Mouse (Mus musculus): ENCODE results near the gene Gm10382.
"Not testable (repeated sequence)": the region's sequence is repeated elsewhere in the genome, so short reads cannot be mapped to it uniquely, and the experiment has no call there.

The Gm10382 gene

DNA sequence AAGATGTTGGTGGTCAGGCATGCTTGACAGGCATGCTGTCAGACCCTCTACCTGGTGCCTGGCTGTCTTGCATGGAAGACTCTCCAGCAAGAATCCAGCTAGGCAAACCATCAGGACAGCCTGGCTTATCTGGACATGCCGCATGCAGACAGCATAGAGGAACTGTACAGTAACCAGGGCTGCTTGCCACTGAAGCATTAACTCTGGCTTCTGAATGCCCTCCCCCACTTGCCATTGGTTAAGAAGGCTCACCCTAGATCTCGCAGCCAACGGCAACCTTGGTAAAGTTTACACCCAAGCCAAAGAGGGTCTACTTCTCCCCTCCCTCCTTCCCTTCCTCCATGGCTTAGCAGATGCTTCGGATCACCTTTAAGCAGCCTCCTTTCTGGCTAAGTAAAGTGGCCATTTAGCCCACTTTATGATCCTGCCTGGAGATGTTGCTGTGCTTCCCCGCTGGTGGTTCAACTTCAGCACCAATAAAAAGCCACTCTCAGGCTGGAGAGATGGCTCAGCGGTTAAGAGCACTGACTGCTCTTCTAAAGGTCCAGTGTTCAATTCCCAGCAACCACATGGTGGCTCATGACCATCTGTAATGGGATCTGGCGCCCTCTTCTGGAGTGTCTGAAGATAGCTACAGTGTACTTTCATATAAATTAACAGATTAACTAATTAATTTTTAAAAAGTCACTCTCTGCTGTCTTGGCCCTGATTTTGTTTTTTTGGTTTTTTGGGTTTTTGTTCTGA, 18.0 kb upstream of the Gm10382 start:
- DNase-seq (ENCODE audit: low spot score), result no peak

DNA sequence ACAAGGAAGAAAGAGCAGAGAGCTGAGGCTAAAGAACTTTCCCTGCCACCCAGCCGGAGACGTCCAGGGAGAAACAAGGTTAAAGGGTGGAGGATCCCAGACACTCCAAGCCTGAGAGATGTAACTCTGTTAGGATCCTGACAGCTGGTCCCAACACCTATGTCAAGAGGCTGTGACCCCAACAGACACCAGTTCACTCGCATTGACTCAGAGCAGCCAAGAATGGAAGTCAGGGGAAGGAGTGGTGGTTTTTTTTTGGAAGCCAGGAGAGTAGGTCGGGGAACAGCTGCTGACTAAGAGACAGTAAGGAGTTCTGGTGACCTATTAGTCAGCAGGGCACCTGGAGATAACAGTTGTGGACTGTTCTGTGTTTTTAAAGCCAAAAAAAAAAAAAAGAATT, 17.1 kb upstream of the Gm10382 start:
- no peak for DNase-seq (ENCODE audit: low spot score)

- DNase-seq (ENCODE audit: low spot score), result no peak
Observed at GRCm38 (mm10) chr5:125375871-125376270, 13.3 kb upstream of the Gm10382 start.

- no peak for DNase-seq (ENCODE audit: low spot score)
Observed at GRCm38 (mm10) chr5:125377214-125377613, 11.9 kb upstream of the Gm10382 start.

GRCm38 (mm10) chr5:125378919-125379318, 10.2 kb upstream of the Gm10382 start:
- no peak for DNase-seq (ENCODE audit: low spot score)

GRCm38 (mm10) chr5:125381954-125382672, 7.0 kb upstream of the Gm10382 start:
- DNase-seq (ENCODE audit: low spot score), result no peak

DNA sequence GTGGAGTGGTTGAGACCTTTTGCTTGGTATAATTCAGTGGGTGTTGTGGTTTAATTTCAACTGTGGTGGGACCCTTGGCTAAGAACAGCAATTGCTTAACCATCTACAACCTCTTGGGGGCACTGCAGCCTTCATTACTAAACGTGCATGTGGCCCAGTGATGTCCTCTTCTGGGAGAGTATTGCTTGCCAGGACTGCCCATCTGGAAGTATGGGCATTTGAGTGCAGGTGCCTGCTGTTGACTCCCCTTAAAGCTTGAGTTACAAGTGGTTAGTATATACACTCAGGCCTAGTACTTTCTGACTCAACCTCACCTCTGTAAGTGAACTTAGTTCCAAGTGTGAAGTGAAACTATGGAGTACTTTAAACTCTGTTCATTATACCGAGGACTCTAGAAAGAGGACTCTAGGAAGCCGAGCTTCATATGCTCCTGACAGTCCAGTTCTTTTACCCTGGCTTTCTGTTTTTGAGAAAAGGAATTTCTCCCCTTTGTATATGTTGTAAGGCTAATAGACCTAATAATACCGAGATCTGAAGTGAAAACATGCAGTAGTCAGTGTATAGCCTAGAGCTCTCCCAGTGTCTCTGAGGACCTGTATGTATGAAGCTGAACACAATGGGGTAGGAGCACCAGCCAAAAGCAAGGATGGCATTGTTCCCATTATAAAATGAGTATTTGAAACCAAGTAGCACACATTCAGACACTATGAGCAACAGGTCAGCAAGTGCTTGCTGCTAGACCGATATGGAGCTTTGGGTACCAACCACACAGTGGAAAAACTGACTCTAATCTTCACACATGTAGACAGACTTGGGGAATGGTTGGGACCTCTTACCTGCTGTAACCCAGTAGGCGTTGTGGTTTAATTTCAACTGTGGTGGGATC, 6.2 kb upstream of the Gm10382 start:
- no peak for DNase-seq (ENCODE audit: low spot score)

DNA sequence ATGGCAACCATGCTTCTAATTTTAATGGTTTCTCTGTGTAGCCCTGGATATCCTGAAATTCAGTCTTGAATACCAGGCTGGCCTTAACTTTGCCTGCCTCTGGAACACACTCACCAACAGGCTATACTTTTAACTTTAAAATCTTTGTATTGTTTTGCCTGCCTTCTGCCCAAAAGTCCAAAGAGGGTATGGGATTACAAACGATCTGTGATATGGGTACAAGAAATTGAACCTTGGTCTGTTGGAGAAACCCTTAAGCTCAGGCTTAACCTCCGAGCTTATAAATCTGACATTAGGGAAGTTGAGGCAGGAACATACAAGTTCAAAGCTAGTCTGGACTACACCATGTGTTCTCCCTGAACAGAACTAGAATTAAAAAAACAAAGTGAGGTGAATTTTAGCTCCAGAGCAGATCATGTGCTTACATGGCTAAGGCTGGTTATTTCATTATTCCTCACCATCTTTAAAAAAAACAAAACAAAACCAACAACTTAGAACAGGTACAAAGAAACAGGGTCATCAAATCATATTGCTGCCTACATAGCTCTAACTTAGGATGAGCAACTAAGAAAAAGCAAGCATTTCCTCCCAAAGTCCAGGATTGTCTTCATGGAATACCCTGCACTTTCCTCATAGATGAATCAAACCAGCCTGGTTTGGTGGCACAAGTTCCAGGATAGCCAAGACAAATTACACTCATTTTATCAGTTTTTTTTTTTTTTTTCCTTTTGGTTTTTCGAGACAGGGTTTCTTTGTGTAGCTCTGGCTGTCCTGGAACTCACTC, 5.3 kb upstream of the Gm10382 start:
- no peak for DNase-seq (ENCODE audit: low spot score)

DNA sequence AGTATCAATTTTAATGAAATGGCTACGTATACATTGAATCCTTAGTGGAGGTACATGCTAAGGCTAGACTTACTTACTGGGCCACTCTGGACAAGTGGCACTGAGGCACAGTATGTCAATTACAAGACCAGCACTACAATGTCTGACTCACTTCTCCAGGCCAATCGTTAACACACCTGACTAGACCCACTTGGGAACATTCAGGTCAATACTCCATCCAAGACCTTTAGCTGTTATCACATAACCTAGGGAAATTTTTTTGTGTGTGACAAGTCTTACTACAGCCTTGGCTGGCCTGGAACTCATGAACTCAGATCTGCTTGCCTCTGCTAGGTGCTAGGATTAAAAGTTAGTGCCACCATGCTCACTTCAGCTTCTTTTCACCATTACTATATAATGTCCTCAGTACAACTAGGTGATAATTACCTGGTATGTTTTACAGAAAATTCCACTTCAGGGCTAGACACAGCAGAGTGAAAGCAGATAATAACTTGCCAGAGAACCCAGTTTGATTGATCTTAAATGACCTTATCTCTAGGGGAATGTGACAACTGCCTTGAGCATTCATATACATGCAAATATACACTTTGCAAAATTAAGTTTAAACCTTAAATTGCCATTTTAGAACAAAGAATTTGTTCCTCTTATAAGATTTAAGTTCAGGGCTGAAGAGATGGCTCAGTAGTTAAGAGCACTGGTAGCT, 4.5 kb upstream of the Gm10382 start:
- no peak for DNase-seq (ENCODE audit: low spot score)

GRCm38 (mm10) chr5:125385215-125385940, 3.7 kb upstream of the Gm10382 start:
- DNase-seq (ENCODE audit: low spot score), result no peak

DNA sequence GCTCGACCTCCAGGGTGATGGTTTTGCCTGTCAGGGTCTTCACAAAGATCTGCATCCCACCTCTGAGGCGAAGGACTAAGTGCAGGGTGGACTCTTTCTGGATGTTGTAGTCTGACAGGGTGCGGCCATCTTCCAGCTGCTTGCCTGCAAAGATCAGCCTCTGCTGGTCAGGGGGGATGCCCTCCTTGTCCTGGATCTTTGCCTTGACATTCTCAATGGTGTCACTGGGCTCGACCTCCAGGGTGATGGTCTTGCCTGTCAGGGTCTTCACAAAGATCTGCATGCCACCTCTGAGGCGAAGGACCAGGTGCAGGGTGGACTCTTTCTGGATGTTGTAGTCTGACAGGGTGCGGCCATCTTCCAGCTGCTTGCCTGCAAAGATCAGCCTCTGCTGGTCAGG, 1.8 kb upstream of the Gm10382 start:
- DNase-seq (ENCODE audit: low spot score), result not testable (repeated sequence)

DNA sequence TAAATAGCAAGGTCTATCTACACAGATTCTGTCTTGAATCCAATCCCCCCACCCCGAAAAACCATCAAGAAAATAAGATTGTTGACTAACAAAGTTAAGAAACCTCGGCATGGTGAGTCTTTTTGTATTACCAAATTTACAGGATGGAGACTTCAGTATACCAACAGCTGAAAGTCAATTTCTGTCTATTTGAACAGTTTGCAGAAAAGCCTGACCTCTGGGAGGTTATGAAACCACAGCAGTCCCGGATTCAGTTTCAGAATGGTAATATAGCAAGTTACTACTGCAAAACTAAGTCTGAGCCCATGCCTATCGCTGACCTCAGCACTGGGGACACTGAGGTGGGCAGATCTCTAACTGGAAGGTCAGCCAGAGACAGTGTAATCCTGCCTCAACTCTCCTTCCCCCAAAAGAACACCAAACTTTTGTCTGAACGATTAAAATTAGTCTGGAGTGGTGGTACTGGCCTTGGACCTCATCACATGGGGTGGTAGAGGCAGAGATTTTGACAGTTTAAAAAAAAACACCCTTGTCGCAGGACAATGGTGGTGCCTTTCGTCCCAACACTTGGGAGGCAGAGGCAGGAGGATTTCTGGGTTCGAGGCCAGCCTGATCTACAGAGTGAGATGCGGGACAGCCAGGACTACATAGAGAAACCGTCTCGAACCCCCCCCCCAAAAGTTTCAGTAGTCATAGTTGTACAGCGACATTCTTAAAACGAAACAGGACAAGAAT, 597 bp upstream of the Gm10382 start:
- no peak for DNase-seq (ENCODE audit: low spot score)

DNA sequence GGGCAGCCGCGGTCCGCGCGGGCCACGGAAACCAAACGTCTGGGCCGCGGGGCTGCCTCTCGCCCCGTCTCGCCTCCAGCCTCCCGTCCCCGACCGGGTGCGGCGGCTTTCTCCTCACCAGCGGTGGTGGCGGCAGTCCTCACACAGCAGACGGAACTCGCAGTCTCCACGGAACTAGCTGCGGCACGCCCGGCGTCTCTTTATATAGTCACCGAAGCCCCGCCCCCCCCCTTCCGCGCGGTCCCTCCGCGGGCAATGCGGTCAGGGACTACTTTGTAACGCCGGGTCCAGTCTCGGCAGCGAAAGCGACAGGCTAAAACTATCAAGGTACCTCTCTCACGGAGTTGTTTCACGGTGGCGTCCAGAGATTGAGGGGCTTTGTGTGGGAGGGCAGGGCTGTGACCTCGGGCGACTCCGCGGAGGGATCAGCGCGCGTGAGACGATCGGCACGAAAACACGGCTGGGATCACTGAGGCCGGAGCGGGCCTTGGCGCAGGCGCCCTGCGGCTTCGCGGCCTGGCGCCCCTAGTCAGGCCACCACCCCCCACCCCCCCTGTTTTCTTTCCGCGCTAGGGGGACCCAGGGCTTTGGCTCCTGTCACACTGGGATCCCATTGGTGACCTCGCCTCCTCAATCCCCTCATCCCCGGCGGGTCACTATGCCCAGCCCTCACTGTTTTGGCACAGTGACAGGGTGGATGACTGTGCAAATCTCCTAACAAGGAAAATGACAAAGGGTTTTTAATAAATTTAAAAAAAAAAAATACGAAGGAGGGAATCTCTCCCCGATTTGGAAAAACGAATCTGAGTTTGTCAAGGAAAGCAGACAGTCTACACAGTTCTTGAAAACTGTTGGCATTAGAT, 688 bp downstream of the Gm10382 start, which contains the start of gene Ubc:
TSS of gene Ubc (minus strand) at position 624 of the 863 bp plus-strand sequence.
- DNase-seq (ENCODE audit: low spot score), result peak; percentile 79

DNA sequence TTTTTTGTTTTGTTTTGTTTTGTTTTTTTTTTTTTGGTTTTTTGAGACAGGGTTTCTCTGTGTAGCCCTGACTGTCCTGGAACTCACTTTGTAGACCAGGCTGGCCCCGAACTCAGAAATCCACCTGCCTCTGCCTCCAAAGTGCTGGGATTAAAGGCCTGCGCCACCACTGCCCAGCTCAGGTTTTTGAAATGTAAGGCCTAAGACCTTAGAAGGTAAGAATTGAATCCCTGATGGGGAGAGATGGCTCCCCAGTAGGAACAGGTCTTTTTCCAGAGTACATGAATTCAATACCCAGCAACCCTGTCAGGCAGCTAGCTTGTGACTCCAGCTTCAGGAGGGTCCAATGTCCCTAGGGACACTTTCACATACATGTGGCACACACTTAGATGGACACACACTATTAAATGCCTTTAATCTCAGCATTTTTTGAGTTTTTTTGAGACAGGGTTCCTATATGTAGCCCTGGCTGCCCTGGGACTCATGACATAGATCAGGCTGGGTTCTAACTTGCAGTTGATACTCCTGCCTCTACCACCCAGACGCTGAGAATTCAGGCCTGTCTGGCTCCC, 1.9 kb downstream of the Gm10382 start:
- DNase-seq (ENCODE audit: low spot score), result no peak

GRCm38 (mm10) chr5:125391609-125392008, 2.5 kb downstream of the Gm10382 start:
- peak; percentile 80 for DNase-seq (ENCODE audit: low spot score)

- not testable (repeated sequence) for DNase-seq (ENCODE audit: low spot score)
Observed at GRCm38 (mm10) chr5:125392176-125392575, 3.1 kb downstream of the Gm10382 start.

- DNase-seq (ENCODE audit: low spot score), result no peak
Observed at GRCm38 (mm10) chr5:125392618-125392976, 3.5 kb downstream of the Gm10382 start.

- peak; percentile 95 for DNase-seq (ENCODE audit: low spot score)
Observed at GRCm38 (mm10) chr5:125392977-125393621, 4.0 kb downstream of the Gm10382 start.
